Mouse (Mus musculus) embryo, embryonic 10.5 days (tissue): ENCODE measurements around the gene Nrsn2.

Experiments used
- DNase-seq: peaks from one replicate; pipeline ENCODE4 v3.0.0-alpha.2; 2015; ENCODE audit warnings: low spot score

Nrsn2 gene

GRCm38 (mm10) chr2:152343329-152344213 lies 32.9 kb downstream of the Nrsn2 start, which contains the start of gene Trib3:
Gene Trib3 (minus strand): TSS chr2:152344032.
- DNase-seq: peak; percentile 88

DNA sequence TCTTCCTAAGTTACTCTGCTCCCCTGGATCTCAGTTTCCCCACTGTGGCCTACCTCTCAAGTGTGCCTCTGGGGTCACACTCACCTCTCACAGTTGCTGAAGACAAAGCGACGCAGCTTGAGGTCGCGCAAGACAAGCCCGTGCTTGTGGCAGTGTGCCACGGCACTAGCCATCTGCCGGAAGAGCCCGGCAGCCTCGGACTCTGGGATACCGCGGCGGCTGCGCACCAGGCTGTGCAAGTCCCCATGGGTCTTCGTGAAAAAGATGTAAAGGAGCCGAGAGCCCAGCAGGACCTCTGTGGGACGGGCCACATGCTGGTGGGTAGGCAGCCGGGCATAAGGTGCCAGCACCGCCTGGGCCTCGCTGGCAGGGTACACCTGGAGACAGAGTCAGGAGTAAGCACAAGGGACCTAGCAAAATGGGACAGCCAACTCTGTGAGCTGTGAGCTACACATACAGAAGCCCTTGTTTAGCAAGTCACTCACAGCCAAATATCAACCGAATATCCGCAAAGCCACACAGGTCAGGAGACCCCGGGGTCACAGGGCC lies 36.7 kb downstream of the Nrsn2 start:
- no peak for DNase-seq

GRCm38 (mm10) chr2:152338319-152338718 lies 38.1 kb downstream of the Nrsn2 start:
- DNase-seq: no peak

DNA sequence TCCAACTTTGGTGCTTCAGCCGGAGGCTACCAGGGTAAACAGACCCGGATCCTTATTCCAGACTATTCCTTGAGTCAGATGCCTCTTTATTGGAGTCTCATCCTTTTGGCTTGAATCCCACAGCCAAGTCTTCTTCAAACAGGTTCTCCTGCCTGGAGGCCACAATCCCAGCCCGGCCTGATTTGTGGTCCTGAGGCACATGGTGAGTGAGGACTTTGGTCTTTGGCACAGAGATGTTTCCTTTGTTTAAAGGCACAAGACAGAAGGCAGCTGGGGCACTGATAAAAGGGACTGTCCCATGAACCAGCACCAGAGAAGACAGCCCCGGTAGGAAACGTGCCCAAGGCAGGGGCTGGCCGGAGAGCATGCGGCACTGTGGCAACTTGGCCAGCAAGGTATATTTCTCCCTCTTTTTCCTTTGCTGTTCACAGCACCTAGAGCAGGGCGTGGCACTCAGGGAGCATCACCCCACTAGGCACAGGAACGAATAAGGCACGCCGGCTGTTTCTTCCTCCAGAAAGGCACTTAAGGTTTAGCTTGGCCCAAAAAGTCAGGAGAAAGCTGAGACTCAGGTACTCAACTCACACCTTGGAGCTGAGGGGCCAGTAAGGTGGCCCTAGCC lies 38.7 kb downstream of the Nrsn2 start:
- no peak for DNase-seq

DNA sequence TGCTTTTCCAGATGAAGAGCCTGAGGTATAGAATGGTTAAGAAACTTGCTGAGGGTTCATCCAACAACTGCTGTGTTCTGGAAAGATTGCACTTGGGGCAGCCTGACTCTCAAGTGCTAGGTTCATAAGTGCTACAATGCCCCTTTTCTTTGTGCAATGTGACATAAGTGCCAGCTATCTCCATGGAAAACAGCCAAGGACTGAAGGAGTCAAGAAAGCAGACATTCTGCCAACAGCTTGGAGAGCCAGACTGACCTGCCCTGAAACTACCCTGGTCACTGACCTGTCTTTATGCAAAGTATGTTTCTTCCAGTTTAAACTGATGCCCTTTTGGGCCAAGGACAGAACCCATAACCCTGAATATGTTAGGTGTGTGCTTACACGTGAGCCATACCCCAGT lies 39.6 kb downstream of the Nrsn2 start:
- no peak for DNase-seq

GRCm38 (mm10) chr2:152335289-152335820 lies 41.1 kb downstream of the Nrsn2 start:
- no peak for DNase-seq

DNA sequence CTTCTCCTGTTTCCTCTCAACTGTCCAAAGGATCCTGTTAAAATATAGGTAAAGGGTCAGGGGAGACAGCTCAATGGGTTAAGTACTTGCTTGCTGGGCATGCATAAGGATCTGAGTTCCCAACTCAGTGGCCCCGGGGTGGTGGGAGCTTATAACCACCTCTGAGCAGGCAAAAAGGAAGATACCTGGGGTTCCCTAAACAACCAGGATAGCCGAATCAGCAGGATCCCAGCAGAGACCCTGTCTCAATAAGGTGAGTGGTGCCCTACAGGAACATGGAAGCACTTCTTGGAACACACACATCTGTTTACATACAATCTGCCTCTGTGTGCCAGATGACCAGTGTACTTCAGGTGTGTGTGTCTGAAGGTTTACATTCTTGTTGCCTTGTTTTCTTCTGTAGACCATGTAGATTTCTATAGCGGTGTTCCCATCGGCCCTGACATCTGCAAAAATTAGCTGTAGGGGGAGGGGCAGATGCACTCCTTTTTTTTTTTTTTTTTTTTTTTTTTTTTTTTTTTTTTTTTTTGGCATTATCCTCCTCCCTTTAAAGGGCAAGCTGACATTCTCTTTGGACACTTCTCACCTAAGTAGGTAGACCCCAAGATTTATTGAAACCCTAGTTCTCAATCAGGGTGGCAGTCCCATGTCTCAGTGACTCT lies 43.0 kb downstream of the Nrsn2 start:
- DNase-seq: no peak

DNA sequence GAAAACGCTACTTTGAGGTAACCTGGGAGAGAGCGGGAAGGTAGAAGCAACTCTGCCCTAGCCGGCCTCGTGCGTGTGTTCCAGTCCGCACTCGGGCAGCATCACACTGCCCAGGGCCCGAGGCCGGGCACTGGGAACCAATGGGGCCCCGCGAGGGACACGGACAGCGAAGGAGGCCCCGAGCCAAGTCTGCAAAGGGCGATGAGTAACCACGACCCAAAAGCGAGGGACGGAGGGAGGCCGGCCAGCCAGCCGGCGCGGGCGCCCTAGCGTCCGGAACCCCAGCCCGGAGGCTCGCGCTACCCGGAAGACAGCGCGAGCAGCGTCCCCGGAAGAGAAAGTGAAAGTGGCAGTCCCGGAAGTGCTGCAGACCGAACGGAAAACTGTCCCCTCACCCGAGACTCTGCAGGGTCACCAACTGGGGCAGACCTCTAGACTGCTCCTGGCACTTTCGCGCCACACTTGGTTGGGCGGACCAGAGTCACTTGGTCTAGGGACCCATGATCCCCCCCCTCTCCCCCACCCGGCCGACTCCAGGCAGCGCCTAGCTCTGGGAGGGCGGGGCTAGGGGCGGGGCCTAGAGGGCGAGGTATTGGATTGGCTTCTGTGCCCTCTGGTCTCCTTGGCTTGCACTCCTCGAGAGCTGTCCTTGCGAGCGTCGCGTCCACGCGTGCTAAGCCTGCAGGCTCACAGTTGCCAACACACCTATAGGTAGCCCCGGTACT lies 44.2 kb downstream of the Nrsn2 start, which contains the start of gene Rbck1:
Rbck1 (minus strand) TSS at position 553 of the 725 bp plus-strand sequence.
- peak; percentile 95 for DNase-seq

GRCm38 (mm10) chr2:152330858-152331423 lies 45.5 kb downstream of the Nrsn2 start:
- no peak for DNase-seq

DNA sequence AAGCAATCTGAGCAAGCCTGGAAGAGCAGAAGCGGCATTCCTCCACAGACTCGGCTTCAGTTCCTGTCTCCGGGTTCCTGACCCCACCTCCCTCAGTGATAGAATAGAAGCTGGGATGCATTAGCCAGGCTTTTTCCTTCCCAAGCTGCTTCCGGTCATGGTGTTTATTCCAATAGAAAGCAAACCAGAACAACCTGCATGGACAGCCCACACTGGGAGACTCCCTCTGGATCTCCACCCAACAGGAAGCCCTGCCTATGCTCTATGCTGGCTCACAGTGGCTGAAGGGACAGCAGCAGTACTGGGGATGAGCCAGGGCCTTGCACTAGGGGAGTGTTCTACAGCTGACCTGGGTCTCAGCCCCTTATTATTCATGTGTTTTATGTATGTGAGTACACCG lies 48.5 kb downstream of the Nrsn2 start:
- DNase-seq: no peak

DNA sequence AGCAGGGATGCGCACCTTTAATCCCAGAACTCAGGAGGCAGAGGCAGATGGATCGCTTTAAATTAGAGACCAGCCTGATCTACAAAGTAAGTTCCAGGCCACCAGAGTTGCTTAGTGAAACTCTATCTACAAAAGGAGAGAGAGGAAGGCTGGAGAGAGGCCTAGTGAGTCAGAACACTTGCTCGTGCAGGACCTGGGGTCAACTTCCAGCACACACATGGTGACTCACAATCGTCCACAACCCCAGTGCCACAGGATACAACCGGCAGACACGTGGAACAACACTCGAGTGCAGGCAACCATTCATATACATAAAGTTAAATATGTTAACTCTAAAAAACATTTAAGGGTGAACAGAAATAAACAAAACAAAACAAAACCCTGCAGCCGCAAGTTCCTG lies 49.8 kb downstream of the Nrsn2 start:
- DNase-seq: no peak

- DNase-seq: no peak
Measured at GRCm38 (mm10) chr2:152326157-152326556, 50.3 kb downstream of the Nrsn2 start.

- no peak for DNase-seq
Measured at GRCm38 (mm10) chr2:152324842-152325241, 51.6 kb downstream of the Nrsn2 start.

GRCm38 (mm10) chr2:152323971-152324370 lies 52.5 kb downstream of the Nrsn2 start:
- DNase-seq: no peak

DNA sequence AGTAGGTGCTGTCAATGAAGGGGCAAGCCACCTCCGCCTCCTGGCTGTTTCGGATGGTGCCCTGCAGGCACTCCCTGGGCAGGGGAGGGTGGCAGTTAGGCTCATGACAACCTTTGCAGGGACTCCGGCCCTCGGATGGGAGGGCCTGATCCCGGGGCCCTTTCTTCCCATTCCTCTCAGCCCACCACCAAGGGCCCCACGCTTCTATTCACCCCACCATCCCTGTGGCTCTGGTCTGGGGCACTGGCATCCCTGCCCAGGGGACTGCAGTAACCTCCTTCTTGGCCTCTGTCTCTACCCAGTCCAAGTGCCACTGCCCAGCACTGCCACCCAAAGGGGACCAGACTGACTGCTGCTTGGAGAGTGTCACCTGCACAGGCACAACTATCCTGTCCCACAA lies 54.2 kb downstream of the Nrsn2 start:
- no peak for DNase-seq

GRCm38 (mm10) chr2:152321558-152321957 lies 54.9 kb downstream of the Nrsn2 start:
- DNase-seq: no peak
